Mouse (Mus musculus): ENCODE measurements around the gene Lrrc37a. TPM values are rescaled to one million over a fixed set of nuclear protein-coding genes. Genes with fewer than 3 reads are reported as not detected.
"Not testable (repeated sequence)": the region's sequence is repeated elsewhere in the genome, so short reads cannot be mapped to it uniquely, and the experiment has no call there.

Lrrc37a gene
- not detected for total RNA-seq (2021)
- long read RNA-seq, experiment 1 = 0 reads
- long read RNA-seq, experiment 2 = 0 reads

DNA sequence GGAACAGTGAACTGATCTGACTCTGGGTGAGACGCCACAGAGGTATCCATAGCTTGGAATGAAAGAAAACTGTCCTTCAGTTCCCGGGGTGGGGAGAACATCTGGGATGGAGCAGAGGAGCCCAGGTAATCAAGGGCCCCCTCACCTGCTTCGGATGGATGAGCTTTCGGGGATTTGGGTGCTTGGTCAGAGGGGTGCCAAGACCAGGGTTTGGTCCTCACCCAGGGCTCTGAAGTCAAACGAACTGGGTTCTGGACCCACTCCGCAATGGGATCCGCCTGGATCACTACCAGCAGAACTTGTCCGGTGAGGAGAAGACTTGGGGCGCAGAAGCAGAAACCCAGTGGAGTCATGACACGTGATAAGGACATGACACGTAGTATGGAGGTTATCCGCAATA, at the start of gene Lrrc37a:
Lrrc37a (minus strand) TSS at position 101 of the 400 bp plus-strand sequence.
- DNase-seq (ENCODE audit: low spot score in 2 of 2) = no peak

DNA sequence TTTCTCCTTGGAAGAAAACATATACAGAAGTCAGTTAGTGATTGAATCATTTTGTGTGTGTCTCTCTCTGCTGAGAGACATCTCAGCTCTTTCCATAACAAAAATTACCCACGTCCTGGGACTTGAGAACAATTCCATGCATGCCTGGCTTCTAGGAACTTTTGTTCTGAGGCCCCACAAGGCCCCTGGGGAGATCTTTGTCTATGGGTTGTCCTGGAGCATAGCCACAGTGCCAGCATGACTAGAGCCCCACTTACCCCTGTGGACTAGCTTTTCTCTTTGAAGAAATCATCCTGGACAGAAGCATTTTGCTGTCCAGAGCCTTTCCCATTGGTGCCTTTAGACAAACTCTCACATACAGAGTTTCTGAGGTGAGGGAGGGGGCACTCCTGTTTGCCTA, 30.6 kb upstream of the Lrrc37a start:
- not testable (repeated sequence) for DNase-seq (ENCODE audit: low spot score in 2 of 2)

DNA sequence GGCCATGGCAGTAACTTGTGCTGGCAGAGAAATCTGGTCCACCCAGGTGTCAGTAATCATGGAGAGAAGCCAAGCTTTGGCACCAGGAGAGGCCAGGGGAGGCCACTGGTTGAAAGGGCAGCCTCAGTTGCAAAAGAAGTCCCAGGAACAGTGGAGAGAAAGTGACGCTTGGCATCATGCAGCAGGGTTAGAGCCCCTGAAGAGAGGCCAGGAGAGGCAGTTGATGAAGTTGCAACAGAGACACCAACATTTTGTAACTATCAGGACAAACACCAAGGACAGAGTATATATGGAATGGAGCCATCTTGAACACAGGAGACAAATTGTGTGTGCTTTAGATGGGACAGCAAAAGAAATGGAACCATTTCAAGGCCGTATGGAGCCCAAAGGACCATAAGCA, 7.7 kb upstream of the Lrrc37a start:
- DNase-seq (ENCODE audit: low spot score in 2 of 2) = no peak

DNA sequence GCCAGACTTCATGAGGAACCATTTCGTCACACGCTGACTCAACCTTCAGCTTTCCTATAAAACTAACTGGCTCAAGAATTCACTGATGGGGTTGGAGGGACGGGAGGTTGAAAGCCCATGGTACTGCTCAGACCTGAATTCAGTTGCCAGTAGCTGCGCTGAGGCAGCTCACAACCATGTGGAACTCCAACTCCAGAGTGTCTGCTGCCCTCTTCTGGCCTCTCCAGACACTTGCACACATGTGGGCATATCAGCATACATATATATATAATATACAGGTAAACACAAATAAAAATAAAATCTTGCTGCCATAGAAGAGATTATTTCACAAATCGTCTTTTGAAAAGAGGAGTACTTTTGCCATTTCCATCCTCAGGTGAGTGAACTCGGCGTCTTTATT, 40.0 kb downstream of the Lrrc37a start:
- DNase-seq (ENCODE audit: low spot score in 2 of 2) = no peak

DNA sequence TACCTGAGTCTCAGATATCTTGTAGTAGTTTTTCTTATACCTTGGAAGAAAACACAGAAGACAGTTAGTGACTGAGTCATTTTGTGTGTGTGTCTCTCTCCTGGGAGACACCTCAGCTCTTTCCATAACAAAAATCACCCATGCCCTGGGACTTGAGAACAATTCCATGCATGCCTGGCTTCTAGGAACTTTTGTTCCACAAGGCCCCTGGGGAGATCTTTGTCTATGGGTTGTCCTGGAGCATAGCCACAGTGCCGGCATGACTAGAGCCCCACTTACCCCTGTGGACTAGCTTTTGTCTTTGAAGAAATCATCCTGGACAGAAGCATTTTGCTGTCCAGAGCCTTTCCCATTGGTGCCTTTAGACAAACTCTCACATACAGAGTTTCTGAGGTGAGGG, 53.3 kb downstream of the Lrrc37a start:
- DNase-seq (ENCODE audit: low spot score in 2 of 2) = not testable (repeated sequence)

DNA sequence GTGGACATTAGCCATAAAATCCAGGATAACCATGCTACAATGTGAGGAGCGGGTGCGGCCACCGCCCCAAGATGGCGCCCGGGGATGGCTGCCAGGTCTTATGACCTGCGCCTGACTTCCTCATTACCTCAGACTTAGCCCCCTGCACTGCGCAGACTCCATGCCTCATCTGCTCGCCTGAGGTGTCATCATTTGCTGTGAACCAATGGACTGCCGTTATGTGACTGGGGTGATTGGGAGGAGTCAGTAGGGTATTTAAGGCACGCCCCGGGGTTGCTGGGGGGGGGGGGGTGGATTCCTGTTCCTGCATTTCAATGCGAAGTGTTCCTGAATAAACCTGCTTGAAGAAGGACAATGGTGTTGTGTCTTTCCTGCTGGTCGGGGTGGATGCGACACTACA, 54.7 kb downstream of the Lrrc37a start:
- not testable (repeated sequence) for DNase-seq (ENCODE audit: low spot score in 2 of 2)

GRCm38 (mm10) chr11:103443678-103444077, 60.7 kb downstream of the Lrrc37a start:
- DNase-seq (ENCODE audit: low spot score in 2 of 2) = no peak

GRCm38 (mm10) chr11:103436282-103436681, 68.1 kb downstream of the Lrrc37a start:
- no peak for DNase-seq (ENCODE audit: low spot score in 2 of 2)

DNA sequence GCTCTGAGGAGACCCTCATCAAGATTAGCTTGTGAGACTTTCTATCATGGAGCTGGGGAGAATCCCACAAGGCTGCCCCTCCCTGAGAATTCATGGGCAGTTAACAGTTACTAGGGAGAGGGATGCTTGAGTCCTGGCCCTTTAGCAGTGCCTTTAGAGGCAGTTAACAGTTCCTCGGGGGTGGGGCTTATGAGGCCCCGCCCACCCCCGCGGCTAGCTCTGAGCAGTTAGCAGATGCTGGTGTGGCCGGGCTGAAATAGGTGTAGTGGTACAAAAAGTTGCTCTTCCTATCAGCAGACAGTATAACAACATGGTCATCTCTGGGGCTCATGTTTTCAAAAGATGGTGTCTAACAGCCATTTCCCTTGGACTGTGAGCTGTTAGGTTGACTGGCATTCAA, 79.4 kb downstream of the Lrrc37a start:
- DNase-seq (ENCODE audit: low spot score in 2 of 2) = no peak

DNA sequence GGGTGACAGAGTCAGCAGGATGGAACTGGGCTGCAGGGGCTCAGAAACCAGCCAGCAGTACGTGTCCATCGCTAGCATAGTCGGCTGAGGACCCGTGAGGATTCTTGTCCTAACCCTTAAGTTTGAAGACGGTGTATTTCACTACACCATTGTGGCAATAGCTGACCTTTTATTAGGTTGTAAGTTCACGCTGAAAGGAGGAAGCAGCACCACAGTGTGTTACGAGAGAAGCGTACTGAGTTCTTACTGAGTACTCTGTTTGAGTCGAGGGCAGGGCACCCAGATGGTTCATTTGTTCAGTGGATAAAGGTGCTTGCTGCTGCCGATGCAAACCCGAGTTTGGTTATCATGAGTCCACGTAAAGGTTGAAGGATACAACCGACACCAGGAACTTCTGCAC, 84.7 kb downstream of the Lrrc37a start:
- DNase-seq (ENCODE audit: low spot score in 2 of 2) = no peak

DNA sequence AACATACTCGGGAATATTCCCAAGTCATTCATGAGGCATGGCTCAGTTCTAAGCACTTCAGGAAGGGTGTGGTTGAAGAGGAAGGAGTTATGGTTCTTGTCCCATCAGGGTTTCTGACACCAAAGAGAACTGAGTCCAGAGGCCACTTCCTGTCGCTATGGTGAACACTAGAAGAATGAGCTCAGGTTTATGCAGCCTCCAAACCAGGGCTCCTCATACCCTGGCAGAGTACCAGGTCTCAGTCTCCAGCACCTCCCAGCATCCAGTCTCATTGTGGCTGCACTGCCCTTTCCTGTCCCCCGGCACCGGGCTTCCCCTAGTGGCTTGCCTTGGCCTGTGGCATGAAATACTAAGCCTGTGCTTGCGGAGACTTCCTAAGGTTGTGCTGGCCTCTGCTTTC, 85.2 kb downstream of the Lrrc37a start:
- DNase-seq (ENCODE audit: low spot score in 2 of 2) = no peak

GRCm38 (mm10) chr11:103413516-103413915, 90.9 kb downstream of the Lrrc37a start:
- no peak for DNase-seq (ENCODE audit: low spot score in 2 of 2)

DNA sequence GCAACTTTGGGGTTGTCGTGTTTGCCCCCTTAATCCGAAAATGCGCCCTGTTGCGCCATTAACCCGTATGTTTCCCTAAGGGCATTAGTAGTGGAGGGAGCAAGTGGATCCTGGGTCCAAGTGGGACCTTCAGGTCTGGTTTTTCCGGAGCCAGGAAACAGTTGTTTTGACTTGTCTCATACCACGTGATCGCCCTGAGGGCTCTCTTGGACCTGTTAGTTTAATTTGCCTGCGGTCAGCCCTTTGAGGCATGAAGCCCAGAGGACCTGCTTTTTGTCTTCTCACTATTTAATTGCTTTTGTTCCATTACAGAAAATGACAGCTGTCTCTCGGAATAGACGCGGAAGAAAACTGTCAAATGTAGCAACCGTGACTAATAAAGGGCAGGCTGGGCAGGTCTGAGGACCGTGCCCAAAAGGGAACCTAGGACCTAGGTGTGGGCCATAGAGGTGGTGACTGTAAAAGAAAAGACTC, 91.4 kb downstream of the Lrrc37a start:
- no peak for DNase-seq (ENCODE audit: low spot score in 2 of 2)

DNA sequence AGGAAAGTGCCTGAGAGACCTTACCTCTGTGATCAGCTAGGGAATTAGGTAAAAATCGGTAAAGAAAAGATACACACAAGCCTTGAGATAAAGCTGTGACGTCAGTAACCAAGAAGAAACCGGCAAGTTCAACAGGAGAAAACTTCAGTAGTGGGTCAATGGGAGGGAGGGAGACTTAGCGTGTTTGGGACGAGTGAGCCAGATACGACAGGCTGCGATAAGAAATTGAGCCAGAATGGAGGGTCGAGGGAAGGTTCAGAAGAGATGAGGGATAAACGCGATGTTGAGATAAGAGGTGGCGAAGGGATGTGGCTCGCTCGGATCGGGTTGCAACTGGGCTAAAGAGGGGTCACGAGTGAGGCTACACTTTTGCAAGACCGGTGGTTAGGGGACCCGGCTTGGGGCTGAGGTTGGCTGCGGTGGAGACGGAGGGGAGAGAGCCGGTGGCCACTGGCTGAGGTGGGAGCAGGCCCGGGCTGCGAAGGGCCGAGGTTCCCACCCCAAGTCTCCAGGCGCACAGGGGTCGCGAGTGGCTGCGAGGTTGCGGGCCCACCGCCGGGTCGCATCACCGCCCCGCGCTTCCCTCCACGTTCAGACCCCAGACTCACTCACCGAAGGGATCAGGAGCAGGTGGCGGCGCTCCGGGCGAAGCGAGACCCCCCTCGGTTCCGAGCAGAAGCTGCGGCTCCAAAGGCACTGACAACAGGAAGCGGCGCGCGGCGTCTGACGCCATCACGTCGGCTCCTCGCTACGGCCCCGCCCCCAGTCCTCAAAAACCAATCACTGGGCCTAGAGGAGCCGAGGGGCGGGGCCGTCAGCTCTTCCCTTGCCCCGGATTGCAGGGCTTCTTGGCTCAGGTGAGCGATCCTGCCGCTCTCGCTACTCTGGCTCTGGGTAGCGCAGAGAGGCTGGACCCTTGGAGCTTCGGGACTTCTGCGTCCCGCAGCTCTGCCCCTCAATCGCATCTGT, 92.1 kb downstream of the Lrrc37a start, which contains the start of gene Plekhm1:
Plekhm1 (minus strand) TSS at position 707 of the 969 bp plus-strand sequence.
- peak; percentile 96 to 97 for DNase-seq (ENCODE audit: low spot score in 2 of 2)

DNA sequence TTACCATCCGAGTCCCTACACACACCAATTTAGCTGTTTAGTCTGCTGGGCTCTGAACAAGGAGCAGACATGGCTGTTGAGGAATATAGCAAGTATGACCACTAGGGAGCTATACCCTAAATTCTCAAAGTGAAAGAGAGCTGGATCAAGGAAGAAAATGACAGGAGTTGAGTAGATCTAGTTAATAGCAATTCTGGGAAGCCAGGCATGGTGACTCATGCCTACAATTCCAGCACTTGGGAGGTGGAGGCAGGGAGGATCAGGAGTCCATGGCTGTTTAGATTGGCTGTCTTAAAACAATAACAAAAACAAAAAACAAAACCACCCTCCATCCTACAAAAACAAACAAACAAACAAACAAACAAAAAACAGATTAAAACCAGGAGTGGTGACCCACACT, 93.1 kb downstream of the Lrrc37a start:
- no peak for DNase-seq (ENCODE audit: low spot score in 2 of 2)

GRCm38 (mm10) chr11:103408880-103409279, 95.5 kb downstream of the Lrrc37a start:
- no peak for DNase-seq (ENCODE audit: low spot score in 2 of 2)

DNA sequence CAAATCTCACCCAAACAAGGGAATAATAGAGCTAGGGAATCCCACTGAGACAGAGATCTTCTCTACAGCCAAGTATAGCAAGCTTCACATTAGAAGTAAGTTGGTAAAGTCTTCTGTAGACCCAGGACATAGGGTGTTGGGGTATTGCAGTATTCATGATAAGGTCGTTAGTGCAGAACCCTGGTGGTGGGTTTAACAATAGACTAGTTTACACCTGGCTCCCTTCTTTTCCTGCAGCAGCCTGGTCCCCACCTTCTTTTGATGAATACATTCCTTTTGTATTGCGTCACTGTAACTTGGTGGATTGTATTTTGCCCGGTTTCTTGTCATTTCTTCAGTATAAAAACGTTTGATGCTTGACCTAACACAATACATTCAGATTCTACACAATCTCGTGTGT, 97.3 kb downstream of the Lrrc37a start:
- DNase-seq (ENCODE audit: low spot score in 2 of 2) = not testable (repeated sequence)

DNA sequence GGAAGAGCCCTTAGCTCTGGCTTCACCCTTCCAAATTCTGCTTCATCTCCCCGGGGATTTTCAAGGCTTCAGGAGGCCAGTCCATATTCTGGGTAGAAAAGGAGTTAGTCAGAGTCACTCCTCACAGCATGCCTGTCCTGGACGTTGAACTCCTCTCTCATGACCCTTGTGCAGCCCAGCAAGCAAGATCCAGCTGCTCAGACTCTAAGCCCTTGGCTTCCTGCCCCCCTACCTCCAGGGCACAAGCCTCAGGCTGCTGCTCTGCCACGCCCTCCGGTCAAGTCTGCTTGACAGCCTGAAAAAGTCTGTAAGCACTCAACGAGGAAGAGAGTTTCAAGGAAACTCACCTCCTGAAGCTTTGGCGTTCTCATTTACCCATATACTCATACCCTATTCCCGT, 97.8 kb downstream of the Lrrc37a start:
- no peak for DNase-seq (ENCODE audit: low spot score in 2 of 2)

GRCm38 (mm10) chr11:103405814-103406213, 98.6 kb downstream of the Lrrc37a start:
- DNase-seq (ENCODE audit: low spot score in 2 of 2) = no peak

- DNase-seq (ENCODE audit: low spot score in 2 of 2) = no peak
These were observed 99.8 kb downstream of the Lrrc37a start for GRCm38 (mm10) chr11:103404618-103405017.

GRCm38 (mm10) chr11:103403776-103404175, 100.6 kb downstream of the Lrrc37a start:
- no peak for DNase-seq (ENCODE audit: low spot score in 2 of 2)

DNA sequence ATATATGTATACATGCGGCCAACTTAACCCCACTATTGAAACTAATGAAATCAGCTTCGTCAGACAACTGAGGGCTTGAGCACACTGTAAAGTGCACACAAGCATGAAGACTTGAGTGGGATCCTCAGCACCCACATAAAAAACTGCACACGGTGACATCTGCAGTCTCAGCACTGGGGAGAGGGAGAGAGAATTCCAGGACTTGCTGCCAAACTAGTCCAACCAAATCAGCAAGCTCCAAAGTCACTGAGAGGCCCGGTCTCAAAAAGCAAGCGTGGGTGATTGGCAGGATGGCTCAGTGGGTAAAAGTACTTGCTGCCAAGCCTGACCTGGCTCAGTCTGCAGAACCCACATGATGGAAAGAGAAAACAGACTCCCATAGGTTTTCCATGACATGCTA, 101.7 kb downstream of the Lrrc37a start:
- DNase-seq (ENCODE audit: low spot score in 2 of 2) = peak in 1 of 2 experiments; percentile 54

DNA sequence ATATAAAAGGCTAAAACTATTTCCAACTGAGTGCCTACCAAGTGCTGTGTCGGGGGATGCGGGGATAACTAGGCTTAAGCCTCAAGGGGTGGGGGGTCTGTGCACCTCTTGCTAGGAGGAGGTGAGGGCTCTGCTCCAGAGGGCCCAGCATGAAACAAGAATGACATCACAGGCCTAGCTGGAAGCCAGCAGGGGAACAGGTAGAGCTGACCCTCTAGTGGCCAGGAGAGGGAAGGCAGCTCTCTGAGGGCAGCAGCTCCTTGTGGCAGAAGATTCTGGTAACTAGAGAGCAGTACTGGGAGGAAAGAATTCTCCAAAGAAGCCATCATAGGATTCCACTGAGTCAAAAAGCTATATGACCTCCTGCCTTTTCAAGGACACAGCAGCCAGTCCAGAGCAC, 102.2 kb downstream of the Lrrc37a start:
- peak; percentile 43 to 47 for DNase-seq (ENCODE audit: low spot score in 2 of 2)

Data from left cerebral cortex, adult 18-20 months (tissue).